Mouse (Mus musculus): ENCODE measurements around the gene Slco4a1. TPM values are rescaled to one million over a fixed set of nuclear protein-coding genes. Genes with fewer than 3 reads are reported as not detected.

Gene Slco4a1
- polyA plus RNA-seq (2012; rRNA removed) = 11.2 and 13.9 TPM in 2 replicates

DNA sequence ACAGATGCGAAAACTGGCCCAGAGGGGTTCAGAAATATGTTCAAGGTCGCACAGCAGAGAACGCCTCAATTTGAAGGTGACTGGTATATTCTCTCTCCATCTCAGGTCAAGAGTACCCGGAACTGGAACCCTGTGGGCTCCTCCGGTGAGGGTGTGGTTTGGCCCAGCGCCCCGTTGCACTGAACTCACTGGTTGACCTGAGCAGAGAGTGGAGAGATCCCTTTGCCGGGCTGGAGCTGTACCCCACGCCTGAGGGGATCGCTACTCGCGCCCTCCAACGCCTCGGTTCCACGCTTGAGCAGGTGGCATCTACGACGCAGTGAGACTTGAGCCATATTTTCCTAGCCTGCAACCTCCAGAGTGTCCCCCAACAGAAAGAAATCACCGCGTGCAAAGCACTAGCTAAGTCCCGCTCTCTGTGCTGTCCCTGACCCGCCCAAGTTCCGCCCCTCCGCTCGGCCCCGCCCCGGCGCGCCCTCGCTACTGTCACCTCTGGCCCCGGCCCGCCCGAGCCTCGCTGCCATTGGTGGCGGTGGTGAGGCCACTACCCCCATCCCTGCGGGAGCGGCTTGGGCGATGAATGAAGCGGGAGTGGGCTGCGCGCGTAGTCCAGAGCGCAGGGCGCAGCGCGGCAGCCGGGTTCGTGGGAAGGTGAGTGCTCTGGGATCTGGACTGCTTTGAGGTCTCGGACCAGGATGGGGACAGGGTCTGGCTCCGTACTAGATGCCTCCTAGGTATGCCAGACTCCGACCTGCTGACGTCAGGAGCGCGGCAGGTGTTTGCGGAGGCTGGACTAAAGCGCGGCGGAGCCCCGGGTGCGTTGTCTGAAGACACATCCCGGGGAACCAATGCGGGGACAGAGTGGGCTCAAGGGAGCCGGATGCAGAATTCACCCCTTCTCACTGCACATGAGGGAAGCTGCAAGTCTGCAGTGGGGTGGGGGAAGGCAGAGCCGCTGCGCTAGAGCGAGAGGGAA, at the start of gene Slco4a1:
Slco4a1 (plus strand) TSS at position 523 of the 976 bp plus-strand sequence.
- H3K27me3 ChIP-seq (ENCODE audit: control insufficient read depth, insufficient read depth, low read length) = no peaks in the 10 kb centered on the region
- H3K4me3 ChIP-seq (ENCODE audit: low read depth, low read length) = peak within 1 kb of the TSS; percentile 64
- peaks cover 9% of the 10 kb centered on the region; the same call in 1 of the 2 replicates for H3K4me1 ChIP-seq (ENCODE audit: control insufficient read depth, insufficient read depth, insufficient read length, low read length)
- WGBS = 1% methylated on average over 65 of the region's 65 CpGs
- H3K36me3 ChIP-seq (ENCODE audit: control insufficient read depth, insufficient read depth, low read length) = no peaks in the 10 kb centered on the region
- no peak for TF ChIP-seq CTCF (IDR thresholded peaks at IDR 0.05; ENCODE audit: extremely low read depth, insufficient read length, insufficient replicate concordance, low read depth, low read length)
- peak; percentile 86 for TF ChIP-seq POLR2A (IDR thresholded peaks at IDR 0.05; ENCODE audit: low read depth, low read length)
- peak within 1 kb of the TSS; percentile 80 for H3K27ac ChIP-seq (ENCODE audit: insufficient read depth, low read depth, low read length)

DNA sequence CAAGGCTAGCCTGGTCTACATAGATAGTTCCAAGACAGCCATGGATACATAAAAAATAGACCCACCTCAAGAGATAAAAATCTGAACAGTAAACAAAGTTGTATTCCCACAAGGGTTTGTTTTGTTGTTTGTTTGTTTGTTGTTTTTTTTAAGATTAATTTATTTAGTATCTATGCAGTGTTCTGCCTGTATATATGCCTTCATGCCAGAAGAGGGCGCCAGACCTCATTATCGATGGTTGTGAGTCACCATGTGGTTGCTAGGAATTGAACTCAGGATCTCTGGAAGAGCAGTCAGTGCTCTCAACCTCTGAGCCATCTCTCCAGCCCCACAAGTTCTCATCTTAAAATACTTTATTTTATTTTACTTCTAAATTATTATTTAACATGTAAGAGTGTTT, 47.6 kb upstream of the Slco4a1 start:
- Histone ChIP-seq H3K36me3 (ENCODE audit: control insufficient read depth, insufficient read depth, low read length) (no peaks in the 10 kb centered on the region), H3K27me3 (ENCODE audit: control insufficient read depth, insufficient read depth, low read length) (no peaks in the 10 kb centered on the region), H3K27ac (ENCODE audit: insufficient read depth, low read depth, low read length) (no peak overlapping the region), H3K4me1 (ENCODE audit: control insufficient read depth, insufficient read depth, insufficient read length, low read length) (no peaks in the 10 kb centered on the region), H3K4me3 (ENCODE audit: low read depth, low read length) (no peak overlapping the region)
- WGBS = 25% methylated on average over 2 of the region's 2 CpGs
- TF ChIP-seq POLR2A (IDR thresholded peaks at IDR 0.05; ENCODE audit: low read depth, low read length) = no peak
- 0 out of 2 replicates have a peak, but pooled peaks have one; percentile 9 for TF ChIP-seq CTCF (IDR thresholded peaks at IDR 0.05; ENCODE audit: extremely low read depth, insufficient read length, insufficient replicate concordance, low read depth, low read length)

DNA sequence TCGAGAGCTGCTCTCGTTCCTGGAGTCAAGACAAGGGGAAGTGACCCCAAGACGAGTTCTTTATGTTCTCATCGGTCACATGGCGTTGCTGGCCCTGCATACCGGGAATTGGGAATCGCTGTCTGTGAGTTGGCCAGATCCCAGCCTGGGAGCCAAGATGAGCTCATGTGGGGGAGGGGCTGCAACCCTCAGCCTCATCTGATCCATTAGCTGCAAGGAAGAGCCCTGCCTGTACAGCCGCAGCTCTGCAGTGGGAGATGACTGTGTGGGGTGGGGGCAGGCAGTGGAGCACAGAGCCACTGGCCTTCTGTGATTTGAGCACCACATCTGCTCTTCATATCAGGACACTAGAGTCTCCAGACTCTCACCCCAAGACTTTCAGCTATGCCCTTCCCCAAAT, 45.6 kb upstream of the Slco4a1 start:
- Histone ChIP-seq H3K27me3 (ENCODE audit: control insufficient read depth, insufficient read depth, low read length) (no peaks in the 10 kb centered on the region), H3K36me3 (ENCODE audit: control insufficient read depth, insufficient read depth, low read length) (no peaks in the 10 kb centered on the region), H3K4me3 (ENCODE audit: low read depth, low read length) (no peak overlapping the region), H3K27ac (ENCODE audit: insufficient read depth, low read depth, low read length) (no peak overlapping the region), H3K4me1 (ENCODE audit: control insufficient read depth, insufficient read depth, insufficient read length, low read length) (no peaks in the 10 kb centered on the region)
- TF ChIP-seq POLR2A (IDR thresholded peaks at IDR 0.05; ENCODE audit: low read depth, low read length) (no peak), CTCF (IDR thresholded peaks at IDR 0.05; ENCODE audit: extremely low read depth, insufficient read length, insufficient replicate concordance, low read depth, low read length) (no peak)
- WGBS = 70% methylated on average over 8 of the region's 8 CpGs

DNA sequence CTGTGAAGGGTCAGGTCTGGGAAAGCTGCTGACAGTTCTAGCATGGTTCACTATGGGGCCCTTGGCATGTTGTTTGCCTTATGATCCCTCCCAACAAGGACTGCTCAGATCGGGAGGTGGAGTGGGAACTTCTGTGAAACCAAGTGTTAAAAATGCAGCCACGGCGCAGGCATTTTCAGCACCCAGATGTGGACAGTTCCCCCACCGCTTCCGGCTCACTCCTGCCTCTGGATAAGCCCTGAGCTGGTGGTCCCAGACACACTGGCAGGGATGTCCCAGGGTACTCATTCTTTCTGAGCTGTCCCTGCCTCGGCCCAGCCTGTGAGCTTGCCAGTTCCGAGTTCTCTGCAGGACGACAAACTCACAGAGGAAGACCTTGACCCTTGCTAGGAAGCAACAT, 45.0 kb upstream of the Slco4a1 start:
- Histone ChIP-seq H3K4me3 (ENCODE audit: low read depth, low read length) (no peak overlapping the region), H3K27me3 (ENCODE audit: control insufficient read depth, insufficient read depth, low read length) (no peaks in the 10 kb centered on the region), H3K36me3 (ENCODE audit: control insufficient read depth, insufficient read depth, low read length) (no peaks in the 10 kb centered on the region), H3K4me1 (ENCODE audit: control insufficient read depth, insufficient read depth, insufficient read length, low read length) (no peaks in the 10 kb centered on the region), H3K27ac (ENCODE audit: insufficient read depth, low read depth, low read length) (no peak overlapping the region)
- no peak for TF ChIP-seq POLR2A (IDR thresholded peaks at IDR 0.05; ENCODE audit: low read depth, low read length)
- TF ChIP-seq CTCF (IDR thresholded peaks at IDR 0.05; ENCODE audit: extremely low read depth, insufficient read length, insufficient replicate concordance, low read depth, low read length) = no peak
- WGBS = 14% methylated on average over 8 of the region's 8 CpGs

DNA sequence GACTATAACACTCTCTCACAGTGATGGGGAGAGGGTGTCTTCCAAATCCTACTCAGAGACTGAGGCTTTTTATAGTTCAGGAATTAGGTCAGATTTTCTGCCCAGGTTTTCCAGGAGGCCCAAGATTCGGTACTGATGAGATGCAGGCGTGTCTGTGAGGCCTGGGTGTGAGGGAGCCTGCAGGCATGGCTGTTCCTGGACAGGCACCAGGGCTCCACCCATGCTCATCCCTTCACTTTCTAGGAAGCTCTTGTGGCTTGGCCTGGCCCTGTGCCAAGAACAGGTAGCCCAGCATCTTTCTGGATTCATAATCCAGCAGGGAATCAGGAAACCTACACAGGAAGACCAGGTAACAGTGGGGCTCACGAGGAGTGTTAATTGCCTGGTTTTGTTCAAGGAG, 40.4 kb upstream of the Slco4a1 start:
- Histone ChIP-seq H3K4me3 (ENCODE audit: low read depth, low read length) (no peak overlapping the region), H3K36me3 (ENCODE audit: control insufficient read depth, insufficient read depth, low read length) (no peaks in the 10 kb centered on the region), H3K4me1 (ENCODE audit: control insufficient read depth, insufficient read depth, insufficient read length, low read length) (no peaks in the 10 kb centered on the region), H3K27me3 (ENCODE audit: control insufficient read depth, insufficient read depth, low read length) (no peaks in the 10 kb centered on the region), H3K27ac (ENCODE audit: insufficient read depth, low read depth, low read length) (no peak overlapping the region)
- TF ChIP-seq CTCF (IDR thresholded peaks at IDR 0.05; ENCODE audit: extremely low read depth, insufficient read length, insufficient replicate concordance, low read depth, low read length) (no peak), POLR2A (IDR thresholded peaks at IDR 0.05; ENCODE audit: low read depth, low read length) (no peak)
- 54% methylated on average over 3 of the region's 3 CpGs for WGBS

DNA sequence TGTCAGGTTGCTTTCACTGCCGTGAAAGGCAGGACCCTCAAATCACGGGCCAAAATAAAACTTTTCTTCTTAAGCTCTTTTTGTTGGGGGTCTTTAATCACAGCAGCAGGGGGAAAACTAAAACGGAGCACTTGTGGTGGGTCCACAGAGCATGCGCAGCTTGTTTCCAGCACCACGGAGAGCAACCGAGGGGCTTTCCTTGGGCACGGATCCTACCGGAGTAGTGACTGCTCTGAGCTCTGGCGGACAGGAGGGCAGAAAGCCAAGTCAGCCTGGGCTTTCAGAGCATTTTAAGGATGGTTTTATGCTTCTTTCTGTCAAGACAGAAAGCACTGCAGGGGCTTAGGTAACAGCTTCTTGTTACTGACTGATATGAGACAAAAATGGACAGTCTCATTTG, 38.3 kb upstream of the Slco4a1 start:
- 18% methylated on average over 9 of the region's 9 CpGs for WGBS
- TF ChIP-seq POLR2A (IDR thresholded peaks at IDR 0.05; ENCODE audit: low read depth, low read length) (no peak), CTCF (IDR thresholded peaks at IDR 0.05; ENCODE audit: extremely low read depth, insufficient read length, insufficient replicate concordance, low read depth, low read length) (no peak)
- Histone ChIP-seq H3K4me1 (ENCODE audit: control insufficient read depth, insufficient read depth, insufficient read length, low read length) (no peaks in the 10 kb centered on the region), H3K4me3 (ENCODE audit: low read depth, low read length) (no peak overlapping the region), H3K27ac (ENCODE audit: insufficient read depth, low read depth, low read length) (no peak overlapping the region), H3K36me3 (ENCODE audit: control insufficient read depth, insufficient read depth, low read length) (no peaks in the 10 kb centered on the region), H3K27me3 (ENCODE audit: control insufficient read depth, insufficient read depth, low read length) (no peaks in the 10 kb centered on the region; the same call in 1 of the 2 replicates)

DNA sequence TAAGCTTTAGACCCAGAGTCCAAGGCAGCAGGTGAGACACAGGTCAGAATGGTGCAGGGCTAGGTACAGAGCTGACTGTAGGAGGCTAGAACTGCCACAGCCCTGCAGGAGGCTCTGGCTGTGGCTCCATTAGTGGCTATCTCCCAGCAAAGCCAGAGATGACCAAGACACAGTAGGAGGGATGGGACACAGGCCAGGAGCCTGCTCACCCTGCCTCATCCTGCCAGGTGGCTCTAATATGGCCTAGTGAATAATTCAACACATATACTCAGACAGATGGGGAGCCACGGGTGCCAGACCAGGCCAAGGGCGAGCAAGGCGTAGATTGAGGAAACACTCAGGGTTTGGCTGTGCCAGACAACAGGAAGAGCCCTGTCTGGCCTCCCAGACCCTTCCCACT, 35.4 kb upstream of the Slco4a1 start:
- WGBS = 78% methylated on average over 3 of the region's 3 CpGs
- H3K27me3 ChIP-seq (ENCODE audit: control insufficient read depth, insufficient read depth, low read length) = no peaks in the 10 kb centered on the region; the same call in 1 of the 2 replicates
- no peaks in the 10 kb centered on the region for H3K4me1 ChIP-seq (ENCODE audit: control insufficient read depth, insufficient read depth, insufficient read length, low read length)
- no peaks in the 10 kb centered on the region for H3K36me3 ChIP-seq (ENCODE audit: control insufficient read depth, insufficient read depth, low read length)
- TF ChIP-seq CTCF (IDR thresholded peaks at IDR 0.05; ENCODE audit: extremely low read depth, insufficient read length, insufficient replicate concordance, low read depth, low read length) (no peak), POLR2A (IDR thresholded peaks at IDR 0.05; ENCODE audit: low read depth, low read length) (no peak)
- H3K4me3 ChIP-seq (ENCODE audit: low read depth, low read length) = no peak overlapping the region
- no peak overlapping the region for H3K27ac ChIP-seq (ENCODE audit: insufficient read depth, low read depth, low read length)

Measured in small intestine, adult 2 months (tissue).